Mouse (Mus musculus) cortical plate, adult 2 months (tissue): Measurements from ENCODE around the gene Tnfrsf1b. TPM values are rescaled to one million over a fixed set of nuclear protein-coding genes. Genes with fewer than 3 reads are reported as not detected.

Experiments used
- H3K27ac ChIP-seq: fragments of 200-500 bp; 2 replicates; pipeline ENCODE4 v1.5.1; 2012; ENCODE audit warnings: low read length, control low read depth, inconsistent platforms; ENCODE audit not compliant: insufficient read depth
- H3K4me1 ChIP-seq: fragments of 200-500 bp; 2 replicates; pipeline ENCODE4 v1.6.1; 2011; ENCODE audit warnings: low read length; ENCODE audit not compliant: control insufficient read depth, insufficient read depth
- H3K4me3 ChIP-seq: fragments of 200-500 bp; 2 replicates; pipeline ENCODE4 v1.5.1; 2011; ENCODE audit warnings: mild to moderate bottlenecking, low read length, control low read depth; ENCODE audit not compliant: insufficient read depth
- CTCF ChIP-seq: fragments of 200-500 bp; IDR thresholded peaks from 2 replicates; pipeline ENCODE4 v1.5.1; 2011; ENCODE audit warnings: mild to moderate bottlenecking, control low read depth, low read length; ENCODE audit not compliant: insufficient read depth; ENCODE audit errors: extremely low read depth
- POLR2A ChIP-seq: fragments of 200-500 bp; IDR thresholded peaks from 2 replicates; pipeline ENCODE4 v1.6.1; 2011; ENCODE audit warnings: mild to moderate bottlenecking, low read length, control low read depth; ENCODE audit not compliant: insufficient read depth; ENCODE audit errors: extremely low read depth
- polyA plus RNA-seq: library from polyadenylated mRNA; depleted of rRNA; stranded (reverse); fragments of >200 nt; gene quantifications from 2 replicates; pipeline ENCODE4 v1.2.3, GENCODE M21; 2012

The Tnfrsf1b gene
- polyA plus RNA-seq, 1 experiment: 3.6 TPM

- Histone ChIP-seq H3K4me1 (no peaks in the 10 kb centered on the region; the same call in 1 of the 2 replicates), H3K27ac (no peak overlapping the region), H3K4me3 (no peak overlapping the region)
- TF ChIP-seq POLR2A (no peak), CTCF (no peak)
Measured at GRCm38 (mm10) chr4:145222064-145222463, 24.6 kb downstream of the Tnfrsf1b start.

DNA sequence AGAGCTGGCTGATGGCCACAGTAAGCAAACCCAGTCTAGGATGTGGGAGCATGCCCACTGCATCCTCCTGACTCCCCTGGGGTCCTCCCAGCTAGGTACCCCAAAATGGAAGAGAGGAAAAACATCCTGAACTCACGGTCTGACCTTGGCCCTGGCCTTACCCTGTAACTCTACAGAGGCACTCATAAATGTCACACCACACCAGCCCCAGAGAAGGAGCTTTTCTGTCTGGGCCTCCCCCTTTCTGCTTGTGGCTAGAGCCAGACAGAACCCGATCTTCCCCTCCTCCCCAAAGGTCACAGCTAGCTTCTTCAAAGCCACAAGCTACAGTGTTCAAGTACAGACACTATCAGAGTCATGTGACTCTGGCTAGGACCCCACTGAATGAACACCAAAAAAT, 25.3 kb downstream of the Tnfrsf1b start:
- TF ChIP-seq CTCF (no peak), POLR2A (no peak)
- H3K4me3 ChIP-seq: no peak overlapping the region
- no peaks in the 10 kb centered on the region; the same call in 1 of the 2 replicates for H3K4me1 ChIP-seq
- H3K27ac ChIP-seq: no peak overlapping the region

DNA sequence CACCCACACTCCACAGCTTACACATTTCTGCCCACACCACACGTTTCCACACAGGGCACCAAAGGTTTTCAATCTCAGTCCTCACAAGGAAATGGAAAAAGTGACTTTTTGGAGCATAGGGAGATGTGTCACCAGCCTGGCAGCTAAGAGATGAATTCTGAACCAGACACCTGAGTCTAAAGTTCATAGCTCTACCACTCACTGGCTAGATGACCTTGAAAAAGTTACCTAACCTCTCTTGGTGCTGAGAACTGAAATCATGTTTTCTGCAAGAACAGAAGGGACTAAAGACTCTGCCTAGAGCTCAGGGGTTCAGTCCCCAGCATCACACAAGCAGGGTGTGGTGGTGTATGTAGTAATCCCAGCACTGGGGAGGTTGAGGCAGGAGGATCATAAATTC, 26.7 kb downstream of the Tnfrsf1b start:
- no peak for TF ChIP-seq CTCF
- TF ChIP-seq POLR2A: no peak
- H3K4me3 ChIP-seq: no peak overlapping the region
- H3K27ac ChIP-seq: no peak overlapping the region
- no peaks in the 10 kb centered on the region; the same call in 1 of the 2 replicates for H3K4me1 ChIP-seq

- TF ChIP-seq CTCF: no peak
- no peak for TF ChIP-seq POLR2A
- Histone ChIP-seq H3K4me3 (no peak overlapping the region), H3K4me1 (no peaks in the 10 kb centered on the region; the same call in 1 of the 2 replicates), H3K27ac (no peak overlapping the region)
Measured at GRCm38 (mm10) chr4:145219240-145219985, 27.3 kb downstream of the Tnfrsf1b start.

GRCm38 (mm10) chr4:145217837-145218236, 28.8 kb downstream of the Tnfrsf1b start:
- H3K27ac ChIP-seq: no peak overlapping the region
- TF ChIP-seq POLR2A (no peak), CTCF (no peak)
- H3K4me3 ChIP-seq: no peak overlapping the region
- no peaks in the 10 kb centered on the region; the same call in 1 of the 2 replicates for H3K4me1 ChIP-seq

GRCm38 (mm10) chr4:145217046-145217445, 29.6 kb downstream of the Tnfrsf1b start:
- Histone ChIP-seq H3K4me3 (no peak overlapping the region), H3K4me1 (no peaks in the 10 kb centered on the region; the same call in 1 of the 2 replicates), H3K27ac (no peak overlapping the region)
- TF ChIP-seq POLR2A (no peak), CTCF (no peak)

DNA sequence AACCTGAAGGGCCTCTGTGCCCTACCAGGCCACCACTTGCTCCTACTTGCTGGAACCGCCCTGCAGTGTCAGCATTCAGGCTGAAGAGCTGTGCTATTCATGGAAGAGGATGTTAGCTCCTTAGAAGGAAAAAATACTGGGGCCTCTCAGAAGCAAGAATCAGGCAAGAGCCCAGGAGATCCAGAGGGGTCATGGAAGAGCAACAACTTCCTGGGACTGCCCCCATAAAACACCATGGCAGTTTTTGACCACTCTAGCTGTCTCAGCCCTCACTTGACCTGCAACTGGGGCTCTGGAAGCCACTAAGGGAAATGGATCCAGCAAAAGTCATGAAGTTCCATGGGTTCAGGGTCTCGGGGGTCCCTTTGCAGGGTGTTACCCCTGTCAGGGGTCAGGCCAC, 31.3 kb downstream of the Tnfrsf1b start:
- H3K4me1 ChIP-seq: no peaks in the 10 kb centered on the region
- no peak for TF ChIP-seq CTCF
- TF ChIP-seq POLR2A: no peak

GRCm38 (mm10) chr4:145214786-145215174, 31.9 kb downstream of the Tnfrsf1b start:
- H3K27ac ChIP-seq: no peak overlapping the region

More for the DNA sequence above, 31.3 kb downstream of the Tnfrsf1b start:
- H3K4me3 ChIP-seq: no peak overlapping the region
- no peak overlapping the region for H3K27ac ChIP-seq

DNA sequence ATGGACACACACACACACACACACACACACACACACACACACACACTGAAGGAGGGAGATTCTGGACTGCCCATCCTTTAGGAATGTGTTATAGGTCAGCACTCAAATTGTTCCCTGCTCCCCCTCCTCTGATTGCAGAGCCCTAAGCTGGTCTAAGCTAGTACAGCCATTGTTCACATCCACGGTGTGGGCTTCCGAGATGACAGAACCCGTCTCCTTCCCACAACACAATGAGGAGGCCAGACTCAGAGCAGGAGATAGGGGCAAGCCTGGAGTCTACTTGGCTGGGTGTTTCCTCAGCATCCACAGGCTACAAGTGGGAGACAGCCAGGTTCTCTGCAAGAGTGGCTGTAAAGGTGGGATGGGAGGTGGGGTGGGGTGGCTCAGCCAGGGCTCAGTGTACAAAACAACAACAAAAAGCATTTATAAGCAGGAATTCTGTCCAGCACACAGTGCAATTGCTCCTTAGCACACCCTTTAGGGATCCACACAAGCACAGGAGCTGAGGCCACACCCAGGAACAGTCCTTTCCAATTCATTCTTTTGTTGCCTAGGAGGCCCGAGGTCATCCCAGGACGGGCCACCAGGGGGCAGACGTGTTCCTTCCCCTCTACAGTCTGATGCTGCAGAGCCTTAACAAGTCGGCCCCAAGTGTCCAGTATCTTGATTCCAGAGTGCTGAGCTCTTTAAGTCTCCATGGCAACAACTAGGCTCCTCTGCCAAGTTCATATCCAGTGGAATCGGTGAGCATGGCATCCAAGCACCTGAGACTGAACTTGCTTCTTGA, 32.5 kb downstream of the Tnfrsf1b start:
- Histone ChIP-seq H3K4me1 (no peaks in the 10 kb centered on the region), H3K4me3 (no peak overlapping the region), H3K27ac (no peak overlapping the region)
- TF ChIP-seq CTCF: peak; percentile 78
- no peak for TF ChIP-seq POLR2A

More at GRCm38 (mm10) chr4:145214786-145215174, 31.9 kb downstream of the Tnfrsf1b start:
- TF ChIP-seq POLR2A: no peak
- no peak for TF ChIP-seq CTCF
- Histone ChIP-seq H3K4me3 (no peak overlapping the region), H3K4me1 (no peaks in the 10 kb centered on the region)

DNA sequence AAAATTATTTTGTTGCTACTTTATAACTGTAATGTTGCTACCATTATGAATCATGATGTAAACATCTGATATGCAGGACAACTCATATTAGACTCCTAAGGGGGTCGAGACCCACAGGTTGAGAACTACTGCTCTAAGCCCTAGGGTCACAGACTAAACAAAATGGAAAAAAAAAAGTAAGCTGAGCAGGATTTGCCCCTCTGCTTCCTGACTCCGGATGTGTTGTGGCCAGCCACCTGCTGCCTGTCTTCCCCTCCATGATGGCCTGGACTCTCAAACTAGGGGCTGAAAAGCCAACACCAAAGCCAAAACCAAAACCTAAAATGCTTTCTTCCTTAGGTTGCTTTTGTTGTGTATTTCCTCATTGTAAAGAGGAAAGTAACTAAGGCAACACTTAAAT, 35.6 kb downstream of the Tnfrsf1b start:
- Histone ChIP-seq H3K27ac (no peak overlapping the region), H3K4me1 (no peaks in the 10 kb centered on the region), H3K4me3 (no peak overlapping the region)
- TF ChIP-seq CTCF (no peak), POLR2A (no peak)

GRCm38 (mm10) chr4:145210564-145210963, 36.1 kb downstream of the Tnfrsf1b start:
- TF ChIP-seq CTCF (no peak), POLR2A (no peak)
- H3K27ac ChIP-seq: no peak overlapping the region
- H3K4me1 ChIP-seq: no peaks in the 10 kb centered on the region
- no peak overlapping the region for H3K4me3 ChIP-seq
